Mouse (Mus musculus): Measurements from ENCODE around the gene Plcb1. TPM values are rescaled to one million over a fixed set of nuclear protein-coding genes. Genes with fewer than 3 reads are reported as not detected.

The Plcb1 gene
- total RNA-seq, 2 experiments from 2014 or later, result 2.9 to 3.1 TPM

GRCm38 (mm10) chr2:135140576-135140975 is 354.7 kb downstream of the Plcb1 start:
- DNase-seq, result no peak
- intact Hi-C loops (cut with DNase I; ENCODE audit: low total_unique reads), result no loop called here

- intact Hi-C loops (cut with DNase I; ENCODE audit: low total_unique reads), result no loop called here
- no peak for DNase-seq
Measured at GRCm38 (mm10) chr2:135152289-135152688, 366.4 kb downstream of the Plcb1 start.

DNA sequence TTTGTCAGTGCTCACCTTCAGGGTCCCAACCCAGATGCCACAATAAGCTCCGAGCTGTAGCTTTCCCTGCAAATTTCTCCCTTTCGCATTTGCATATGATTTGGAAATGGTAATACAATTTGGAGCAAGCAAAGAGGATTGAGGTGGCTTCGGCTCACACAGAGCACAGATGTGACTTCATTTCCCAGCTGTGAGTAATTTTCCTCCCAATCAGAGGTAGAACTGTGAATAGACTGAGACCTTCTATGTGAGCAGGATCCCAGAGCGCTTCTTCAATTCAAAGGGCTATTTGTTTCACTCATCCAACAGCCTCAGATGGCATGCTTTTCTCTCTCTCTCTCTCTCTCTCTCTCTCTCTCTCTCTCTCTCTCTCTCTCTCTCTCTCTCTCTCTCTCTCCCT is 367.4 kb downstream of the Plcb1 start:
- intact Hi-C loops (cut with DNase I; ENCODE audit: low total_unique reads), result no loop called here
- DNase-seq, result no peak

GRCm38 (mm10) chr2:135156055-135156454 is 370.2 kb downstream of the Plcb1 start:
- DNase-seq, result no peak
- intact Hi-C loops (cut with DNase I; ENCODE audit: low total_unique reads), result no loop called here

- no peak for DNase-seq
- intact Hi-C loops (cut with DNase I; ENCODE audit: low total_unique reads), result no loop called here
Measured at GRCm38 (mm10) chr2:135157961-135158360, 372.1 kb downstream of the Plcb1 start.

GRCm38 (mm10) chr2:135161673-135162072 is 375.8 kb downstream of the Plcb1 start:
- intact Hi-C loops (cut with DNase I; ENCODE audit: low total_unique reads), result no loop called here
- no peak for DNase-seq

DNA sequence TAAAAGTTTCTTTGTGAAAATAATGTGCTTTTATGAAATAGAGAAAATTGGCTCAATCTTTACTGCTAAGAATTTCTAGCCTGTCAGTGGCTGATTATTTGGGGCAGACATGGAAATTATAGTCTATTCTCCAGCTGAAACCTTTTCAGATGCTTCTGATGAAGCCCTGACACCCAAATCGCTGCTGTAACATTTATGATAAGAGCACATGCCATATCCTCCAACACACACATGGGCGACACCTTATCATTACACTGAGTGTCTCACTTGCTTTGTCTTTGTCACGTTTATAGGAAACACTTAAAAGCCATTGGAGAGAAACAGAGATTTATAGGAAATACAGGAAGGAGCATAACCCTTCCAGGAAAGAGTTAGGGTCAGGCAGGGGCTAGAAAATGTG is 379.6 kb downstream of the Plcb1 start:
- DNase-seq, result no peak
- intact Hi-C loops (cut with DNase I; ENCODE audit: low total_unique reads), result no loop called here

DNA sequence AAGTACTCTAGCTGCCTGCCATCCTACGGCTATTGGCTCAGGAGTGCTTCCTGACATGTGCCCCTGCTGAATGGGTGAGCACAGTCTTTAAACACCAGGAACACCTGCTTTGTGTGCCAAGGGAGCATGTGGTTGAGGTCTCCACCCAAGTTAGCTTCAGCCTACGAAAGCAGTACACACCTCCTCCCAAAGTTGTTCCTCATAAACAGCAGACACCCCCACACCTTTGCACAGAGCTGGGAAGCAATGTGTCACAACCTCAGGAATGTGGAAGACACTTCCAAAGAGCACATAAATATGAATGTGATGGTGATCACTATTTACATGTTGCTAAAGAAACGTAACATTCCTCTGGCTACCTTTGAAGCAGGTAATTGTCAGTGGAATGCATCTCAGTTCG is 389.7 kb downstream of the Plcb1 start:
- intact Hi-C loops (cut with DNase I; ENCODE audit: low total_unique reads), result no loop called here

DNA sequence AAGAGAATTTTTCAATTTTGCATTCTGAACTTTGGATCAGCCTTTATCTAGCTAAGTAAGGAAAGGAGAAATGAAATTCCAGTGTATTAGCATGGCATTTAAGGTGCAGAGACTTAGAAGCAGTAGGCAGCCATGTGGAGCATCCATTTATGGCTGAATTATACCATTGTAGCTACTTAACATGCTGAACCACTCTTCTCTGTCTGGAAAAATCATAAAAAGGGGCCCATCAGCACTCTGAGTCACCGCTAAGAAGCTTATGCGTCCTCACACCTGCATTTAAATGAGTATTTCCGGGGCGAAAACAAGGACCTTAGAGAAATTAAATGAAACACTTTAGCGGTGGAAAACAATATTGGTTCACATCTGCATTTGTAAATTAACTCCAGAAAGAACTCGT is 401.8 kb downstream of the Plcb1 start:
- intact Hi-C loops (cut with DNase I; ENCODE audit: low total_unique reads), result no loop called here
- DNase-seq, result no peak

More for the DNA sequence above, 389.7 kb downstream of the Plcb1 start:
- DNase-seq, result no peak

DNA sequence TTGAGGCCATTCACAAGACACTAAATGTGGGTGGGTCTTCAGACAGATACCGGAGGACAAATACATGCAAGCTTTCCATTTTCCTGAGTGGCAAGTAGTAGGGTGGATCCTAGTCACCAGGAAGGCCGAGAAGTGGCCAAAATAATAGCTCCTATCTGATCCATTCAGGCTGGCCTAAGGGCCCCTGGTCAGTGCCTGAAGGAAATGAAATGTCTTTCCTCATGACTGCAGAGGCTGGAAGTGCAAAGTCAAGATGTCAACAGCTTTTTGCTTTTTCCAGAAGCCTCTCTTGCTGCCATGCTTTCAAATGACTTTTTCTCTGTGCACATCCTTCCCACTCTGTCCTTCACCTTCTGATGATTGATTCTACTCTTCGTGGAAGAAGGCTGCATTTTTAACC is 415.0 kb downstream of the Plcb1 start:
- DNase-seq, result no peak
- intact Hi-C loops (cut with DNase I; ENCODE audit: low total_unique reads), result no loop called here

- intact Hi-C loops (cut with DNase I; ENCODE audit: low total_unique reads), result no loop called here
- no peak for DNase-seq
Measured at GRCm38 (mm10) chr2:135202390-135202789, 416.5 kb downstream of the Plcb1 start.

GRCm38 (mm10) chr2:135204141-135205120 is 418.6 kb downstream of the Plcb1 start:
- intact Hi-C loops (cut with DNase I; ENCODE audit: low total_unique reads), result no loop called here
- peak; percentile 9 for DNase-seq

- no peak for DNase-seq
- intact Hi-C loops (cut with DNase I; ENCODE audit: low total_unique reads), result no loop called here
Measured at GRCm38 (mm10) chr2:135208890-135209289, 423.0 kb downstream of the Plcb1 start.

DNA sequence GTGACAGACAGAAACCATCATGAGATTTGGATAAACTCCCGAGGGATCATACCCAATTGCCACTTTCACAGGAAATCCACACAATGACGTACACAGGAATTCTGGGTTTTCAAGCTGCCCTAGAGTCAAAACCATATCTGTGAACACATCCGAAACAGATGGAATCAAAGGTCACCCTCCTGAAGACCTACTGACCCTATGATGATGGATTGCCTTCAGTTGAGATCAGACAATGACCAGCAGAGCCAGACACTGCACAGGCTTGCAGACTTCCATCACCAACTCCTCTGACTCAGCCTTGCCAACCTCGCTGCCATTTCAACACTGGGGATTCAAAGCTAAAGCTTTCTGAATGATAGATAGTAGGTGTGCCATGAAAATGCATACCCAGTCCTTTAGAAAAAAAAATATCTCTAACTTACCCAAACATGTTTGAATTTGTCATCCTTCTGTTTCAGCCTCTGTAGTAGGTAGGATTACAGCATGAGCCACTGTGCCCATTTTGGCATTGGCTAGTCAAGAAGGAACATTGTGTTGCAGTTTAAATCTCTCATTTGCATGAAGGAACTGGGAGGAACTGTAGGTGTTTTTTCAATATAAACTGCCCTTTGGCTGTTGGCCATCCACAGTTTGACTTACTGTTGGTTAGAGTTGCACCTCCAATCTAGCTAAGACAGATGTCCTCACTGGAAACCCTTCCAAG is 429.0 kb downstream of the Plcb1 start:
- DNase-seq, result no peak
- intact Hi-C loops (cut with DNase I; ENCODE audit: low total_unique reads), result no loop called here

GRCm38 (mm10) chr2:135219406-135219805 is 433.5 kb downstream of the Plcb1 start:
- DNase-seq, result no peak
- intact Hi-C loops (cut with DNase I; ENCODE audit: low total_unique reads), result no loop called here

- intact Hi-C loops (cut with DNase I; ENCODE audit: low total_unique reads), result no loop called here
Measured at GRCm38 (mm10) chr2:135225604-135226025, 439.7 kb downstream of the Plcb1 start.

GRCm38 (mm10) chr2:135230262-135230661 is 444.4 kb downstream of the Plcb1 start:
- DNase-seq, result no peak
- intact Hi-C loops (cut with DNase I; ENCODE audit: low total_unique reads), result no loop called here

More at GRCm38 (mm10) chr2:135225604-135226025, 439.7 kb downstream of the Plcb1 start:
- DNase-seq, result no peak

GRCm38 (mm10) chr2:135242662-135243316 is 456.9 kb downstream of the Plcb1 start:
- intact Hi-C loops (cut with DNase I; ENCODE audit: low total_unique reads), result no loop called here
- DNase-seq, result no peak

- intact Hi-C loops (cut with DNase I; ENCODE audit: low total_unique reads), result no loop called here
- no peak for DNase-seq
Measured at GRCm38 (mm10) chr2:135243764-135244163, 457.9 kb downstream of the Plcb1 start.

GRCm38 (mm10) chr2:135249925-135250324 is 464.1 kb downstream of the Plcb1 start:
- intact Hi-C loops (cut with DNase I; ENCODE audit: low total_unique reads), result no loop called here
- no peak for DNase-seq
